Mouse (Mus musculus) C2C12 (cell line): ENCODE measurements around the gene Mmd.

Experiments
- CEBPB ChIP-seq: IDR thresholded peaks from one replicate; pipeline ENCODE4 v1.6.1; 2011; ENCODE audit warnings: low read depth, mild to moderate bottlenecking, control low read depth, moderate library complexity
- CTCF ChIP-seq: IDR thresholded peaks from one replicate; pipeline ENCODE4 v1.5.1; 2011; ENCODE audit not compliant: control insufficient read depth, insufficient read depth, insufficient read length
- MAX ChIP-seq: IDR thresholded peaks from one replicate; pipeline ENCODE4 v1.6.1; 2011; ENCODE audit warnings: mild to moderate bottlenecking, control low read depth
- MYOD1 ChIP-seq: IDR thresholded peaks from one replicate; pipeline ENCODE4 v1.6.1; 2011; ENCODE audit warnings: low read depth; ENCODE audit not compliant: control insufficient read depth, insufficient read length
- USF1 ChIP-seq: IDR thresholded peaks from one replicate; pipeline ENCODE4 v1.6.1; 2011; ENCODE audit warnings: low read depth, mild to moderate bottlenecking, control low read depth, moderate library complexity

GRCm38 (mm10) chr11:90276150-90276549, 26.9 kb downstream of the Mmd start:
- TF ChIP-seq CTCF: no peak
- TF ChIP-seq MYOD1: no peak
- TF ChIP-seq MAX: no peak
- no peak for TF ChIP-seq USF1
- no peak for TF ChIP-seq CEBPB
